Mouse (Mus musculus) heart, postnatal 0 days (tissue): Measurements from ENCODE around the gene Slc11a2.

Source experiments
- CTCF ChIP-seq: IDR thresholded peaks from 2 replicates; pipeline ENCODE4 v1.5.1; 2016; ENCODE audit warnings: antibody characterized with exemption, control low read depth, low read depth
- EP300 ChIP-seq: IDR thresholded peaks from 2 replicates; pipeline ENCODE4 v1.6.1; 2016; ENCODE audit warnings: antibody characterized with exemption, low read depth

GRCm38 (mm10) chr15:100401811-100402210 is 23.1 kb downstream of the Slc11a2 start:
- TF ChIP-seq EP300 (no peak), CTCF (no peak)
